Mouse (Mus musculus): ENCODE measurements around the gene Atoh7. TPM values are rescaled to one million over a fixed set of nuclear protein-coding genes. Genes with fewer than 3 reads are reported as not detected.
"Not testable (repeated sequence)": the region's sequence is repeated elsewhere in the genome, so short reads cannot be mapped to it uniquely, and the experiment has no call there.

Gene Atoh7
- not detected in 2 replicates for total RNA-seq (2014; fragmentation: Nextera tagmentation)
- total RNA-seq (2017): not detected in 2 replicates

- ATAC-seq (replicated peaks; ENCODE audit: poor library complexity, severe bottlenecking): no peak
Measured at GRCm38 (mm10) chr10:63099521-63099920, at the start of gene Atoh7. Gene Atoh7, plus strand, starts transcription at chr10:63099651.

DNA sequence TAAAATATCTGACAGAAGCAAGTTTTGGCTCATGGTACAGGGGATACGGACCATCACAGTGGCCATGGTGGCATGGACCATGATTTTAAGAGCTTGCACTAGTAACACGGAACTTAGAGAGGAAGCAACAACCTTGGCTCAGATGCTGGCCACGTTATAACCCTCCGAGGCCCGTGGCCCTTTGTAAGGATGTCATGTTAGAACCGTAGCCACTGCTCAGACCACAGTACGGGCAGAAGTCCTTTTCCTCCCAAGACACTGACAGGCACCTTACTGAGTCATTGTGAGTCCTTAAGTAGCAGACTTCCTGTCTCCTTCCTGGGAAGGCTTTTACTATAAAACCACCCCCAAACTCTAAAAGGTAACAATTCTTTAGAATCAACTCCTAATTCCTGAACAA is 48.2 kb upstream of the Atoh7 start:
- no peak for ATAC-seq (replicated peaks; ENCODE audit: poor library complexity, severe bottlenecking)

- ATAC-seq (replicated peaks; ENCODE audit: poor library complexity, severe bottlenecking): no peak
Measured at GRCm38 (mm10) chr10:63052011-63052410, 47.4 kb upstream of the Atoh7 start.

DNA sequence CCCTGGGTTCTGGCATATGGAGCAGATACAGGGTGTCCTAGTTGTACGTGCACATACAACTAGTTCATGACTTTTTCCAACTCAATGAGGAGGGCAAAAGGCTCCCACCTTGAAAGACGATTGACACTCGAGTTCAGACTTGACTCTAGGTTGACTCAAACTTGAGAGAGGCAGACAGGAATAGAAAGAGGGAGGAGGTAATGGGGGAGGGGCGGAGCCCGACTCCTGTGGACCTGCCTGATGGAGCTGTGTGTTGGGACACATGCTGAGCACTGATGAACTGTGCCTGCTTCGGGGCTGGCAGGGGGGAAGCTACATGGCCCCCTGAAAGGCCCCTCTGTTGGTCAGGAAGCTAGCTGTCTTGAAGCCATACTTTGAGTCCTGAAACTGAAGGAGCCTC is 46.4 kb upstream of the Atoh7 start:
- no peak for ATAC-seq (replicated peaks; ENCODE audit: poor library complexity, severe bottlenecking)

DNA sequence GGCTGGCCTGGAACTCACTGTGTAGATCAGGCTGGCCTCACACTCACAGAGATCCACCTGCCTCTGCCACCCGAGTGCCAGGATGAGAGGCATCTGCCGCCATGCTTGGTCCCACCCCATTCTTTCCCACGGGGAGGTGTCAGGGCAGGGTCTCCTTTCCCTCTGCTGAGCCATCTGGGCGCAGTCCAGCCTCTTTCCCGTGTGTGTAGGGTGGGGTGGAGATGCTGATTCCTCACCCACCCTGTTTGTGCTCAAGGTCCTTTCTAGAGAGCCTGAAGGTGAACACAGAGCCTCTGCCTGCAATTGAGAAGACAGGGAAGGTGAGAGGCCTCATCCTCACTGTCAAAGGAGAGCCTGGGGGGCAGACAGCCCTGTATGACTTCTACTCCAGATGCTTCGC is 45.4 kb upstream of the Atoh7 start:
- not testable (repeated sequence) for ATAC-seq (replicated peaks; ENCODE audit: poor library complexity, severe bottlenecking)

GRCm38 (mm10) chr10:63054586-63054985 is 44.9 kb upstream of the Atoh7 start:
- no peak for ATAC-seq (replicated peaks; ENCODE audit: poor library complexity, severe bottlenecking)

DNA sequence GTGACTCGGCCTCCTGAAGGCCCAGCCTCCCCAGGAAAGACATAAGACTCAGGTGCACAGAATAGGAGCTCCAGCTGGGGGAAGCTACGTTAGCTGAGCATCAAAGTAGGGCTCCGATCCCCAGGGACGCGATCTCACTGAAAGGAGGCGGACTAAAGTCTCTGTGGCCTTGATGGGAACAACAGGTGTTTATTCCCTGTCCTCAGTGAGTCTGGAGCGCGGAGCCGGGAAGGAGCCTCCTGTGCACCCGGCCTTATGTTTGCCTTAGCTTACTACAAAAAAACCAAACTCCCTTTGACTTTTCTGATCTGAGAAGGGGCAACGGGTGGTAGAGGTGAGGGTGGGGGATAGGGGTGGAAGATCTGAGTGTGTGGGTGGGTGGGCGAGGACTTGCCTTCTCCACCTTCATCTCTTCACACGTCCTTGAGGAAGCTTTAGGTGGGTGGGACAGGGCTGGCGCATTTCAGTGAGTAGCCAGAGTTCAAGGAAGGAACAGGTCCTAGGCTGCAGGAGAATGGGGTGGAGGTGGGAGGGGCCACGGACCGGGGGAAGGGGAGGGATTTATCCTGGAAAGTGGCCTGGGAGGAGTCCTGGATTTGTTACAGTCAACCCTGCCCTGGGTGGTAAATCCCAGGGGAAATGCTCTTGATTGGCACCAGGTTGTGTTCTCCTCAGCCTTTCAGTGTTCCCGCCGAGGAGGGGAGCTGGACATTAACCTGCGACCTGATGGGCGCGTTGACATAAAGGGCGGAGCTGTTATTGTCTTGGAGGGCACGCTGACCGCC is 42.3 kb upstream of the Atoh7 start:
- ATAC-seq (replicated peaks; ENCODE audit: poor library complexity, severe bottlenecking): no peak

GRCm38 (mm10) chr10:63059862-63060261 is 39.6 kb upstream of the Atoh7 start, which contains the start of gene Pbld1:
Gene Pbld1, plus strand, starts transcription at chr10:63060162.
- ATAC-seq (replicated peaks; ENCODE audit: poor library complexity, severe bottlenecking): no peak

DNA sequence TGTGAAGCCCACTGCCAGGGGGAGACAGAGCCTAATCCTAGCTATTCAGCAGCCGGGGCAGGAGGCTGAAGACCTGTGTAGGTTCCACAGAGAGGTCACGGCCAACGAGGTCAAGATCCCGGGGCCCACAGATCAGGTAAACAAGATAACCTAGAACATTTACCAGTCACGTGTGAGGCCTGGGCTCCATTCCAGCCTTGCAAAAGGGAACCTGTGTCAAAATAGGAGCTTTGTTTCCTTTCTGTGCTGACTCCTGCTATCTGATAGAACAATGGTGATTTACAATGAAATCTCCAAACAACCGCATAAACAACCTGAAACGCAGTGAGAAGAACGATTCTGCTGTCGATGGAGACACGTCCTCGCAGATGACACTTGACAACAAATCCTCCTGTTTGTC is 39.0 kb upstream of the Atoh7 start:
- ATAC-seq (replicated peaks; ENCODE audit: poor library complexity, severe bottlenecking): no peak

- ATAC-seq (replicated peaks; ENCODE audit: poor library complexity, severe bottlenecking): no peak
Measured at GRCm38 (mm10) chr10:63061266-63061665, 38.2 kb upstream of the Atoh7 start.

DNA sequence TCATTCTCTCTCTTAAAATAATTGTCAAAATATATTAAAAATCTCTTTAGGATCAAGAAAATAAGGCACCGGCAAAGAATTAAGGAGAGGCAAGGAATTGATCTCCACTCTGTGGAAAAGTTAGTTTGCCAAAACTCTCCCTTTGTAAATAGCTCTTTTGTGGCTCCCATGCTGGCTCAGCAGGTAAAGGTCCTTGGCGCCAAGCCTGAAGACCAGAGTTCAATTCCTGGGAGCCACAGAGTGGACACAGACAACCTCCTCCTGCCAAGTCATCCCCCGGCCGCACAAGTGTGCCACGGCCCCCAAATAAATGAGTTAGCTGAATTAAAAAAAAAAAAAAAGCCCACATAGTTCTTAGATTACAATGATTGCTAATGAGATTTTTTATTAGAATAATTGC is 36.8 kb upstream of the Atoh7 start:
- no peak for ATAC-seq (replicated peaks; ENCODE audit: poor library complexity, severe bottlenecking)

DNA sequence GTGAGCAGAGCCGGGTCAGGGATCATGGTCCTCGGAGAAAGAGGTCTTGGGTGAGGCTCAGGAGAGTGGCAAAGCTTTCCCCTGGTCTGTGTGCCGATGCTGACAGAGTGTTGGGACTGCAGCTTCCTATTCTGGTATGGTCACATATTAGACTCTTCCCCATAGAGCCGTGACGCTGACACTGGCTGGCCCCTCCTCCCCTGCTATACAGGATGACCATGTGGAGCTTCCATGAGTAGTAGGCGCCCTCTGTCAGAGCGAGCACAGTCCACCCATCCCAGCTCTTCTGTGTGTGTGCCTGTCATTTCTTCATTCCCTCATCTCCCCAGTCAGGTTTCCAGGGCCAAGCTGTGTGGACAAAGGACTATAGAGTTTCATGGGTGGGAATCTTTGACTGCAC is 36.1 kb upstream of the Atoh7 start:
- no peak for ATAC-seq (replicated peaks; ENCODE audit: poor library complexity, severe bottlenecking)

DNA sequence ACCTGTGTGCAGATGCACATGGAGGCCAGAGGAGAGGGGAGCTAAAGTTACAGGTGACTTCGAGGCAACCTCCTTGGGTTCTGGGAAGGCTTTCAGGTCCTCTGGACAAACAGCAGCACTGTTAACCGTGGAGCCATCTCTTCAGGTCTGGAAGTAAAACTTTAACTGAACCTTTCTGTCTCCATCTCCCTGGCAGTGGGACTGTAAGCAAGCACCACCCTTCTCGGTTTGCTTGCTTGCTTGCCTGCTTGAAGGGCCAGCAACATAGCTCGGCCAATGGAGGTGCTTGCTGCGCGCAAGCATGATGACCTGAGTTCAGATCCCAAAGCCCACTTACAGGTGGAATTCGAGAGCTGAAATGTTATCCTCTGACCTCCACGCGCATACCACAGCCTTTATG is 34.9 kb upstream of the Atoh7 start:
- ATAC-seq (replicated peaks; ENCODE audit: poor library complexity, severe bottlenecking): no peak

DNA sequence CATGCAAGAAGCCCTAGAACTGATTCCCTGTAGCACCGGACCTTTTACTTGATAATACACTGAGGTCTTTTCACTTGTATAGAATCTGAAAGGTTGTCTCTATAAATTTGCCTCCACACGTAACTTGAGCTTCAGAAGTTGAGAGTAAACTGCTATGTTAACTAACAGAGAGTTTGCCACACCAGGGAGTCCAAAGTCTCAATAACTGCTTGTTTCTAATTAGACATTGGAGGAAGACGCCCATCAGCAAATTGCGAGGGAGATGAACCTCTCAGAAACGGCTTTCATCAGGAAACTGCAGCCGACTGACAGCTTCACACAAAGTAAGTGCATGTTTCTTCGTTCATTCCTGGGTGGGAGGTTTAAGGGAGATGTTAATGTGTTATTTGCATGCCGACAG is 33.9 kb upstream of the Atoh7 start:
- no peak for ATAC-seq (replicated peaks; ENCODE audit: poor library complexity, severe bottlenecking)

GRCm38 (mm10) chr10:63065988-63066387 is 33.5 kb upstream of the Atoh7 start:
- peak; percentile 90 for ATAC-seq (replicated peaks; ENCODE audit: poor library complexity, severe bottlenecking)

DNA sequence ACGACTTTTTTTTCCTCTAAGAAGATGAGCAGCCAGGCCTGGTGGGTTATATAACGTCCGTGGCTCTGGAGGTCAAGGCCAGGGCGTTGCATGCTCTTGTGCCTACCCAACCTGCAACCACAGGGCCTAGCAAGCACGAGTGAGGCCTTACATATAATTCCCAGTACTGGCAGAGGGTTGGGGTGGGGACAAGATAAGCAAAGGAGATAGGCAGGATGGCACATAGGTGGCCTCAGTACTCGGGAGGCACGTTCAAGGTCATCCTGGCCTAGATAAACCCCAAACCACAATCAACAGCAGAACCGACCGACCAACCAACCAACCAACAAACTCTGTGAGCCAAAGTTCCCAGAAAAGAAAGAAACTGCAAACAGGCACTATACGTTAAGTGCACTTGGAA is 13.1 kb upstream of the Atoh7 start:
- ATAC-seq (replicated peaks; ENCODE audit: poor library complexity, severe bottlenecking): no peak

DNA sequence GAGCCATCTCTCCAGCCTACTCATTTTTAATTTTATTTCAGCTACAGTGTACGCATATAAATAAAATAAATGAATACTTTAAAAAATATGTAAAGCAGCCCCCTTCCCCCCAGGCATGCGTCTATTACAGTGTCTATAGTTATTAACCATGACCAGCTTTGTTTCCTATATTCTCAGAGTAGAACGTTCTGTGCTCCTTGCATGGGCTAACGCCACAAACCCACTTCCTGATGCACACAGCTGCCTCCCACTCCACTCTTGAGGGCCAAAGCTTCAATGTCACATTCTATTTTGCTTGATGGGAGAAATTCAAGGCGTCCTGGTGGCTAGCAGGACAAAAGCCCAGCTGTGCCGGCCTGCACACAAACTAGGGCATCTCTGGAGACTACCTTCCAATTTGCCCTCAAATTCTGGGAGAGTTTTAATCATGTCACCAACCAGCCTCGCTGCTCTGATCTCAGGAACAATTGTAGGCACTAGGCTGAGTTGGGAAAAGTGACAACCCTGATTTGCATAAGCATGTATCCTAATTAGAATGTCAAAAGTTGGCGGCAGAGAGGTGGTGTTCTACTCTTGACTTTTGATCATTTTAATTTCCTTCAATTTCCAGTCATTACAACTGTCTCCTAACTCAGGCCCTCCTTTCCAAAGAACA is 10.2 kb upstream of the Atoh7 start:
- no peak; the same call in 1 of the 2 replicates for ATAC-seq (replicated peaks; ENCODE audit: poor library complexity, severe bottlenecking)

- no peak; the same call in 1 of the 2 replicates for ATAC-seq (replicated peaks; ENCODE audit: poor library complexity, severe bottlenecking)
Measured at GRCm38 (mm10) chr10:63089758-63090571, 9.5 kb upstream of the Atoh7 start.

DNA sequence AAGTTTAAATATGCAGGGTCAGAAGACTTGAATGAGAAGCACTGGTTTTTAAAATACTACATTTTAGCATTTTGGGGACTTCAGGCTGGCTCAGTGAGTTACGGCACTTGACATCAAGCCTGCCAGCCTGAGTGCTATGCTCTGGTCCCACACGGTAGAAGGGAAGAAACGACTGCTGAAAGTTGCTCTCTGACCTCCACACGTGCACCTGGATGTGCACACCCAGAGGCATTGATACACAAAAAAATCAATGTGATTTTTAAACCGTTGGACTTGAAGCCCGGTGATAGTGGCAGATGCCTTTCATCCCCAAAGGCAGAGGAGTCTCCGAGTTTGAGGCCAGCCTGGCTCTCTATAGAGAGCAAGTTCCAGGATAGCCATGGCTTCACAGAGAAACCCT is 7.5 kb upstream of the Atoh7 start:
- no peak for ATAC-seq (replicated peaks; ENCODE audit: poor library complexity, severe bottlenecking)

DNA sequence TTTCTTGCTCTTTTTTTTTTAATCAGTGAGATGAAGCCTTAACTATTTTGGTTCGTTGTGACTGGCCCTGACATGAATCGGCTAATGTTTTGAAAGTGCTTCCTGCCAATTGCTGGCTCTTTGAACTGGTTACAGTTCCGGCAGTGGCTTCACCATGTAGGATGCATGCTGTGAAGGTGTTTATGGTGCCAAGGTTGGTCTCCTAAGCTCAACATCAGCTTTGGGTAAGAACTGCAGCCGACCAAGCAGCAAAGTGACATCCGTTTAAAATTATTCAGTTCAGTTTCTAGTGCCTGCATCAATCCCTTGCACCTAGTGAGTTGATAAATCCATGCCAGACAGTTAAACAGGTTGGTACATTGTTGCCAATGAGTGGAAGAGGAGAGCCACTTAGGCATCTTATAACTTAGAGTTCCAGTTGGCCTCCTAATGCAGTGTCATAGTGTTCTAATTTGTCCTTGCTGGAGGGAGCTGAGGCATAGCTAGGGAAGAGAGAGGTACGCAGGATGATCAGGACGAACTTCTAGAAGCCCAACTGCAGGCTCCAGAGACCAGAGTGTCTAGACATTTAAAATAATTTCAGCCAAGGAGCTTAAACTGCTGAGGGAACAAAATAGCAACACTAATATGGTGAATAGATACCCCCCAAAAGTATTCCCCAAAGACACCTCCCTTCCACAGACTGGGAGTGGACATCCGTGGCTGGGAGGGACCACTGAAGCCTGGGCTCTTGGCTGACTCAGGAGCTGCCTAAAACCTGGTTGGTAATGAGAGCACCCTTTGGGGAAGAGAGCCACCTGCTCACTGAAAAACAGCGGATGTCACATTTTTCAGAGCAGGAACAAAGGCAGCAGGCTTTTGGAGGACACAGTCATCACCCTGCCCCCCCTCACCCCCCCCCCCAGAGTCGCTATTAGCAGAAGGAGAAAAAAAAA is 6.6 kb upstream of the Atoh7 start:
- no peak for ATAC-seq (replicated peaks; ENCODE audit: poor library complexity, severe bottlenecking)
